Mouse (Mus musculus) adrenal gland, postnatal 14 days (tissue): ENCODE measurements around the gene Mmrn2. TPM values are rescaled to one million over a fixed set of nuclear protein-coding genes. Genes with fewer than 3 reads are reported as not detected.
A peak's percentile ranks its signal among the peaks of the same experiment; 100 is the strongest.
"Not testable (repeated sequence)": the region's sequence is repeated elsewhere in the genome, so short reads cannot be mapped to it uniquely, and the experiment has no call there.

Experiments
- DNase-seq: peaks from one replicate; pipeline ENCODE4 v3.0.0; 2021; ENCODE audit warnings: mixed read lengths
- total RNA-seq: library from RNA; stranded (reverse); gene quantifications from 2 replicates; pipeline ENCODE4 v1.2.3, GENCODE M21; 2021

Gene Mmrn2
- total RNA-seq, 1 experiment from 2014 or later = 34.2 TPM

GRCm38 (mm10) chr14:34402871-34403270, 27.6 kb downstream of the Mmrn2 start:
- peak; percentile 66 for DNase-seq

DNA sequence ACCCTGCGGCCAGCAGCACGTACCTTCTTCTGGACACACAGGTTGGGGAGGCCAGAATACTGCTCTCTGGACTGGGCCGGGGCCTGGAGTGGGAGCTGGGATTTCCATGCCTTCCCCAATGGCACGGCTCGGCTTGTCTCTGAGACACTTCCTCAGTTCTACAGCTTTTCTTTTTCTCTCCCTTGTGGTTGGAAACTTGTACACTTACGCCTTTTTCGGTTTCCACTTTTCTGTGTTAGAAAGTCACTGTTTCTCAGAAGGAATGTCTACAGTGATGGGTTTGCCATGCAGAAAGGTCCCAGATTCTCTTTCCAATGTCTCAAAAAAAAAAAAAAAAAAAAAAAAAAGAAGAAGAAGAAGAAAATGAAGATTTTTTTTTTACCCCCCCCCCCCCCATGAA, 28.2 kb downstream of the Mmrn2 start:
- DNase-seq = no peak

GRCm38 (mm10) chr14:34410716-34411115, 35.5 kb downstream of the Mmrn2 start:
- no peak for DNase-seq

- DNase-seq = no peak
Measured at GRCm38 (mm10) chr14:34412164-34412896, 37.1 kb downstream of the Mmrn2 start.

DNA sequence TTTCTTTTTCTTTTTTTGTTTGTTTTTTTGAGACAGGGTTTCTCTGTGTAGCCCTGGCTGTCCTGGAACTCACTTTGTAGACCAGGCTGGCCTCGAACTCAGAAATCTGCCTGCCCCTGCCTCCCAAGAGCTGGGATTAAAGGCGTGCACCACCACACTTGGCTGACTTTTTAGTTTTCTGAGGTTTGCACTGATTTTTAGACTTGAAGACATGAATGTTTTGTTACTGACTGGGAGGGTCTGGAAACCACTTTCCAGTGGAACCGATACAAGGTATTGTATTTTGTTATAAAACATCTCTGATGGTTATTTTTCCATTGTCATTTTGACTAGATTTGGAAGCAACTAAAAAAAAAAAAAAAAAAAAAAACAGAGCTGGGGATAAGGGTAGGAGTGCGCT, 41.7 kb downstream of the Mmrn2 start:
- DNase-seq = not testable (repeated sequence)

GRCm38 (mm10) chr14:34417501-34417900, 42.2 kb downstream of the Mmrn2 start:
- DNase-seq = no peak

GRCm38 (mm10) chr14:34421078-34421477, 45.8 kb downstream of the Mmrn2 start:
- DNase-seq = no peak

- no peak for DNase-seq
Measured at GRCm38 (mm10) chr14:34428274-34428673, 53.0 kb downstream of the Mmrn2 start.

DNA sequence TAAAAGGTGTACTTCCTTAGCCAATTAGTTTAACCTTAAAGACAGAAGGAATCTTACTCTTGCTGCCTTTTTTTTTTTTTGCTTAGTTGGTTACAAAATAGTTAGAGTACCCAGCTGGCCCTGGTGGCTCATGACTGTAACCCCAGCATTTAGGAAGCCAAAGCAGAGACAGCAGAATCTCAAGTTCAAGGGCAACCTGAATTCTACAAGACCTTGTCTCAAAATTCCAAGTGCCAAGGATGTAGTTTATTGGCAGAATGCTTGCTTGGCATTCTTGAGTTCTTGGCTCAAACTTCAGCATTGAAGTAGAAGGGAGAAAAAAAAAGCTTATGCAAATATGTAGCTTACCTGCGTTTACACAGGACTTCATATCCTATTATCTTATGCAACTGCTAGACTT, 53.8 kb downstream of the Mmrn2 start:
- no peak for DNase-seq

DNA sequence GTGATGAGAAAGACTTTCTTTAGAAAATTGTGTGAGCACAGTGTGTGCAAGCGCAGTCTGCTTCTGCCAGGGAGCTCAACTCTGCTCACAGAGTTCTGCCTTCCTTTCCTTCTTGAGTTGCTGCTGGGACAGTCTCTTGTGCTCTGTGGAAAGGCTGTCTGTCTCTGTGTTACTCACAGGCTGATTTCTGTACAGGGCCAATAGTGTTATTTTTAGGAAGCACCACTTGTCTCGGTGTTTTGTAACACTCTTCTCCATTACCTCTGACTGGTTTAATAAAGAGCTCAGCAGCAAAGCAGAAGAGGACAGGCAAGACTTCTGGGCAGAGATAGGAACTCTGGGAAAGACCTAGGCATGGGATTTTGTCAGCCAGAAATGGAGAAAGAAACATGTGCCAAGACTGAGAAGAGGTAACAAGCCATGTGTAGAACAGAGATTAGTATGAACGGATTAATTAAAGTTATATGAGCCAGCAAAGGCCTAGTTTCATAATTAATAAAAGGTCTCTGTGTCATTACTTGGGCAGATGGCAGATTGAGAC, 65.3 kb downstream of the Mmrn2 start:
- DNase-seq = no peak

DNA sequence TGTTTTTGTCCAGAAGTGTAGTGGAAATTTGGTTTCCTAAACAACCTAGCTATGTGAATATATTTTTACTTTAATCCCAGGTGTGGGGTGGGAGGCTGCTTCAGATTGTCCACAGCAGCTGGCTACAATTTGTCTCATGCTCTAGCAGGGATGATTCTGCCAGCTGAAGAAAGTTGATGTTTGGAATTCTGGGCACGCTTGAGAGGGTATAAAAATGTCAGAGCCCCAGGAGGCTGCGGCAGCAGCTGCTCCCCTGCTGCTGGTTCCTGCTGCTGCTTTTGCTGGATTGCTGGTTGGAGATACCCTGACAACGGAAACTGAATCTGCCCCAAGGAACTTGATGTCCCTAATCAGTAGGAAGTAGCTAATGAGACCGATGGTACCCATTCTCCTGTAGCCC, 67.3 kb downstream of the Mmrn2 start:
- no peak for DNase-seq

- peak; percentile 23 for DNase-seq
Measured at GRCm38 (mm10) chr14:34444368-34444767, 69.1 kb downstream of the Mmrn2 start.

GRCm38 (mm10) chr14:34444924-34445323, 69.7 kb downstream of the Mmrn2 start:
- no peak for DNase-seq

- DNase-seq = no peak
Measured at GRCm38 (mm10) chr14:34445348-34445747, 70.1 kb downstream of the Mmrn2 start.

DNA sequence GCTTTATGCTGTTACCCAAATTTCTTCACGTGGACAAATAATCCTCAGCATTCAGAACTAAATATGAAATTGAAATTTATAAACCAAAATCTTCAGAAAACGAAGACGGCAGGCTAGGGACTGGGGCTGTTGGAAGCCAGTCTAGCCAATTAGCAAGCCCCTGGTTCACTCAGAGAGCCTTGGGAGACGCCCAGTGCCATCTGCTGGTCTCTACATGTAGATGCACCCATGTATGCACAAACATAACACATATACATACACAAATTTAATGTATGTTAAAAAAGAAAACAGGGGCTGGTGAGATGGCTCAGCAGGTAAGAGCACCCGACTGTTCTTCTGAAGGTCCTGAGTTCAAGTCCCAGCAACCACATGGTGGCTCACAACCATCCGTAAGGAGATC, 71.4 kb downstream of the Mmrn2 start:
- DNase-seq = no peak

DNA sequence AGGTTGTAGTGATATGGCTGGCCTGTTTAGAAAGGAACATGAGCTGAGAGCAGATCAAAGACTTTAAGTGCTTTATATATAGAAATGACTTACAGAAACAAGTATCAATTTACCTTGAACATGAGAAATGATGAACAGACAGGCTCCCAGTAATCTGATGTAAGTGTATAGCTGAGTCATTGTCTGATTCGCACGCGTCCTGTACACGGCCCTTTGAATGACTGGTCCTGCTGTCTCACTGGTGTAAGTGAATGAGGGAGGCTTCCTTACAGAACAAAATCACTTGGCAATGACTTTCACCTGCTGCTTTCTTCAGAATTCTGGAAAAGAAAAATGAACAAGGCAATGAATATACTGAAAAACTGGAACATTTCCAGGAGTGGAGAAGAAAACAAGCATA, 72.4 kb downstream of the Mmrn2 start:
- DNase-seq = no peak

DNA sequence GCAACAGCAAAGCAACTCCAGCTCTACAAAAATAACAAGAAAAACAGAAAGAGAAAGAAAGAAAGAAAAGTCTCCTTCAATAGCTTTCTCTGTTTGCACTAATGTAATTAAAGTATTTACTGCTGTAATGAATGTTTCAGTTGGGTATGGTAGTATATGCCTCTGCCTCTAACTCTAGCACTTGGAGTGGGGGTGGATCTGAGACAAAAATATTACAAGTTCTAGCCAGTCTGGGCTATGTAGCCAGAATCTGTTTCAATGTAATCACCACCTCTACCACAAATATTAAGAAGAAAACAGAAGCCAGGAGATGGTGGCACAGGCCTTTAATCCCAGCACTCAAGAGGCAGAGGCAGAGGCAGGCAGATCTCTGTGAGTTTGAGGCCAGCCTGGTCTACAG, 73.1 kb downstream of the Mmrn2 start:
- no peak for DNase-seq

- DNase-seq = no peak
Measured at GRCm38 (mm10) chr14:34449807-34450206, 74.5 kb downstream of the Mmrn2 start.

DNA sequence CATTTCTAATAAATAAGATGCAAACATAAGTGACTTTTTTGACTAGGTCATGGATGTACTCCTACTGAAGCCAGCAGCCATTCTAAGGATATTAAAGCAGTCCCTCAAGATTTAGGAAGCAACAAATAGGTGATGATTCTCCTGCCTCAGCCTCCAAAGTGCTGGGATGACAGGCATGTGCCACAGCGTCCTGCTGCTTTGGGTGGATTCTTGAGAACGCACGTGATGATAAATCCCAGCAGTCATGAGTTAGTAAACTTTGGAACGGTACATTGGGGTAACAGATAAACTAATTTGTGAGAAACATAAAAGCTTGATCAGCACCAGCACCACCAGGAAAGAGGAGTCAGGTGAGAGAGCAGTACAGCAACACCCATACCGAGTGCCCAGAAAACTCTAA, 75.2 kb downstream of the Mmrn2 start:
- no peak for DNase-seq

DNA sequence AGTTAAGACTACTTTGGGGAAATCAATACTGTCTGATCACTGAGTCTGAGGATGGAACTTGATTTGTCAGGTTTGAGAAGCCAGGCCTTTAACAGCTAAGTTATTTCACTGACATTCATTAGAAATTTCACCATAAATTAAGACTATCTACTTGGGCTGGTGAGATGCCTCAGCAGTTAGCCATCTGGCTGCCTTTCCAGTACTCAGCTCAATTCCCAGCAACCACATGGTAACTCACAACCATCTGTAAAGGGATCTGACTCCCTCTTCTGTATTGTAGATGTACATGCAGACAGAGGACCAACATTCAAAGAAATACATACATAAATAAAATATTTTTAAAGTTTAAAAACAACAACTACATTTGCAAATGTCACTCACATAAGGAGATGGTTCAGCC, 76.6 kb downstream of the Mmrn2 start:
- DNase-seq = no peak

DNA sequence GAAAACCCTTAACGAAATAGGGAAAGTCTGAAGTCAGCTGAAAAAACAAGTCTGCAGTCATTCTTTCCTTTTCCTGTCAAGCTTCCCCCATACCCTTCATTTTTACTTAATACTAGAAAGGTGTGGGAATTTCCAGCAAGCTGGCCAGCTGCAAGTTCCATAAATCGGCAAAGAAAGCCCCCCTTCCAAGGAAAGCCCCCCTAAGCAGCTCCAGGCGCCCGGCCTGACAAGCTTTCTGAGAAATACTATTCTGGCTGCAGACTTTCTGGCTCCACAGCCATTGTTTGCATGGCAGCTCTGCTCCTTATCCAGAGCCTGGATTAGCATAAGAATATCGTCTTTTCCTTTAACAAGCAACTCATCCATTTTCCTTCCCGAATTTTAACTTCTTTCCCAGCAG, 78.4 kb downstream of the Mmrn2 start:
- DNase-seq = no peak
